8 mouse cellular contexts compared by ENCODE assay signal in genomic region chr2:45104511-45105055, GRCm38 (mm10). TPM values are rescaled to one million over a fixed set of nuclear protein-coding genes. Genes with fewer than 3 reads are reported as not detected.
DNase-seq lines count a peak whose midpoint lies in the region; ATAC-seq and TF ChIP-seq lines count a peak whose summit lies in the region.

No protein-coding gene starts in this region.

- peak overlapping the region; percentile 70 for H3K9ac ChIP-seq in lung, embryonic 16.5 days (ENCODE audit: low read length)
- peak overlapping the region; percentile 30; the same call in 1 of the 2 replicates for H3K9ac ChIP-seq in forebrain, embryonic 11.5 days (ENCODE audit: low read length)
- H3K9ac ChIP-seq in hindbrain, postnatal 0 days (replicated peaks; ENCODE audit: low read length) = no peak overlapping the region; the same call in 1 of the 2 replicates
- H3K9ac ChIP-seq in neural tube, embryonic 15.5 days (replicated peaks) = peak overlapping the region; percentile 26; the same call in 1 of the 2 replicates

- no peaks in the 10 kb centered on the region for H3K9me3 ChIP-seq in lung, embryonic 16.5 days (ENCODE audit: control insufficient read depth, low read length)
- no peaks in the 10 kb centered on the region for H3K9me3 ChIP-seq in forebrain, embryonic 11.5 days (ENCODE audit: control insufficient read depth, low read length)
- no peaks in the 10 kb centered on the region for H3K9me3 ChIP-seq in hindbrain, postnatal 0 days (ENCODE audit: low read length)
- H3K9me3 ChIP-seq in neural tube, embryonic 15.5 days (replicated peaks) = no peaks in the 10 kb centered on the region

- H3K4me2 ChIP-seq in lung, embryonic 16.5 days (ENCODE audit: low read depth, low read length) = peak overlapping the region; percentile 76
- H3K4me2 ChIP-seq in forebrain, embryonic 11.5 days (ENCODE audit: low read depth, low read length, severe bottlenecking) = no peak overlapping the region
- H3K4me2 ChIP-seq in hindbrain, postnatal 0 days (ENCODE audit: low read depth, low read length) = peak overlapping the region; percentile 76
- H3K4me2 ChIP-seq in neural tube, embryonic 15.5 days = peak overlapping the region; percentile 84

- no peaks in the 10 kb centered on the region for H3K36me3 ChIP-seq in lung, embryonic 16.5 days (ENCODE audit: control insufficient read depth, insufficient read depth, low read length)
- no peaks in the 10 kb centered on the region for H3K36me3 ChIP-seq in forebrain, embryonic 11.5 days (ENCODE audit: control insufficient read depth, insufficient read depth, low read length)
- no peaks in the 10 kb centered on the region for H3K36me3 ChIP-seq in hindbrain, postnatal 0 days (ENCODE audit: insufficient read depth, low read length)
- H3K36me3 ChIP-seq in neural tube, embryonic 15.5 days = no peaks in the 10 kb centered on the region

- H3K27me3 ChIP-seq in lung, embryonic 16.5 days (ENCODE audit: control insufficient read depth, insufficient read depth, low read depth, low read length) = no peaks in the 10 kb centered on the region; the same call in 1 of the 2 replicates
- no peaks in the 10 kb centered on the region for H3K27me3 ChIP-seq in forebrain, embryonic 11.5 days (ENCODE audit: control insufficient read depth, insufficient read depth, low read length)
- no peaks in the 10 kb centered on the region for H3K27me3 ChIP-seq in hindbrain, postnatal 0 days (ENCODE audit: insufficient read depth, low read length)
- no peaks in the 10 kb centered on the region for H3K27me3 ChIP-seq in neural tube, embryonic 15.5 days (replicated peaks)

- no peak for ATAC-seq in lung, embryonic 16.5 days (ENCODE audit: low read depth)
- ATAC-seq in forebrain, embryonic 11.5 days (replicated peaks; ENCODE audit: low FRiP score) = no peak
- ATAC-seq in hindbrain, postnatal 0 days = no peak
- ATAC-seq in neural tube, embryonic 15.5 days (ENCODE audit: low FRiP score) = no peak

- TF ChIP-seq CTCF in hindbrain, postnatal 0 days (IDR thresholded peaks at IDR 0.05; ENCODE audit: low read depth) = 0 out of 2 replicates have a peak, but pooled peaks have one; percentile 4

- H3K4me3 ChIP-seq in lung, embryonic 16.5 days (ENCODE audit: low read length) = peak overlapping the region; percentile 7
- H3K4me3 ChIP-seq in forebrain, embryonic 11.5 days (ENCODE audit: low read depth, low read length) = no peak overlapping the region
- no peak overlapping the region for H3K4me3 ChIP-seq in hindbrain, postnatal 0 days (ENCODE audit: low read length)
- H3K4me3 ChIP-seq in neural tube, embryonic 15.5 days (replicated peaks) = peak overlapping the region; percentile 19

- peak overlapping the region; percentile 86 for H3K27ac ChIP-seq in lung, embryonic 16.5 days (ENCODE audit: low read length)
- H3K27ac ChIP-seq in forebrain, embryonic 11.5 days (ENCODE audit: low read depth, low read length) = no peak overlapping the region; the same call in 1 of the 2 replicates
- peak overlapping the region; percentile 45; the same call in 1 of the 2 replicates for H3K27ac ChIP-seq in hindbrain, postnatal 0 days
- H3K27ac ChIP-seq in neural tube, embryonic 15.5 days (replicated peaks) = peak overlapping the region; percentile 70; the same call in 1 of the 2 replicates

- WGBS in lung, embryonic 16.5 days = 20% methylated on average over 7 of the region's 7 CpGs
- WGBS in forebrain, embryonic 11.5 days = 16% methylated on average over 7 of the region's 7 CpGs
- WGBS in hindbrain, postnatal 0 days = 14% methylated on average over 7 of the region's 7 CpGs
- WGBS in neural tube, embryonic 15.5 days = 5% methylated on average over 7 of the region's 7 CpGs

- H3K4me1 ChIP-seq in lung, embryonic 16.5 days (replicated peaks; ENCODE audit: control insufficient read depth, insufficient read depth, low read length) = peaks cover 29% of the 10 kb centered on the region; the same call in 1 of the 2 replicates
- peaks cover 44% of the 10 kb centered on the region for H3K4me1 ChIP-seq in forebrain, embryonic 11.5 days (replicated peaks; ENCODE audit: control insufficient read depth, insufficient read depth, low read length)
- H3K4me1 ChIP-seq in hindbrain, postnatal 0 days (ENCODE audit: insufficient read depth, low read length) = peaks cover 11% of the 10 kb centered on the region
- H3K4me1 ChIP-seq in neural tube, embryonic 15.5 days = peaks cover 68% of the 10 kb centered on the region

- no peak for DNase-seq in lung, postnatal 14 days
- no peak for DNase-seq in forebrain, embryonic 11.5 days (ENCODE audit: low spot score)
- DNase-seq in hindbrain, postnatal 0 days (ENCODE audit: low spot score) = no peak
- no peak for DNase-seq in urinary bladder, postnatal 25 days (ENCODE audit: low spot score)
- no peak for DNase-seq in thymus, postnatal 14 days
- no peak for DNase-seq in frontal cortex, postnatal 36 days (ENCODE audit: low spot score in 2 of 2)

RNA-seq across cellular contexts. Expression of gene Zeb2, which starts 12.6 kb away (rescaled TPM):
- polyA plus RNA-seq in lung, embryonic 16.5 days (2015; fragmentation: Nextera tagmentation; extraction: Ambion mirVana) = 77.3 and 84.3 TPM in 2 replicates
- 45.6 and 50.0 TPM in 2 replicates for polyA plus RNA-seq in forebrain, embryonic 11.5 days (2014; fragmentation: Nextera tagmentation; extraction: Ambion mirVana)
- 47.7 and 52.0 TPM in 2 replicates for total RNA-seq in hindbrain, postnatal 0 days (2014; rRNA removed)
- polyA plus RNA-seq in hindbrain, postnatal 0 days (2015; fragmentation: Nextera tagmentation; extraction: Ambion mirVana) = 21.4 and 21.9 TPM in 2 replicates
- 40.5 and 41.1 TPM in 2 replicates for polyA plus RNA-seq in neural tube, embryonic 15.5 days (2015; fragmentation: Nextera tagmentation; extraction: Ambion mirVana)

Comparison
In these comparisons a context has a peak if more than half of its experiments do, and no peak if none do; other contexts are left out.
1. H3K4me3 ChIP-seq: peak in lung, embryonic 16.5 days (single experiment) and neural tube, embryonic 15.5 days (single experiment); none in forebrain, embryonic 11.5 days (single experiment) and hindbrain, postnatal 0 days (single experiment).